Mouse (Mus musculus): ENCODE results near the gene Fndc1.

Fndc1 gene

DNA sequence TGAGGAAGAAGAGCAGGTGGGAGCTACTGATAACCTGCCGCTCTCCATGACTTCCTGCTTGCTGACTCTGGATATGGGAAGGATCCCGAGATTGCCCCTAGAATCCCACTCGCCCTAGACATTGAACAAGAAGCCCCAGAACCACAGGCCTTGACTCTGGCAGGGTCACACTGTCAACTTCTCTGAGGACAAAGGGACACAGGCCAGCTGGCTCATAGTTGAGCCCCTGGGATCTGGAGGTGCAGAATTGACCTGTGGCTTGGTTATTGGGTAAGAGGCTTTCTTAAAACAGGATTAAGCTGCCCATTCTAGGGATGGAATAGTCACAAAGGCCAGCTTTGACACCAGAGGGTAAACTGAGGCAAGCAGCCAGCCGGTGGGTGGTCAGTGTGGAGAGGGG is 136.8 kb downstream of the Fndc1 start:
- no peak for DNase-seq (ENCODE audit: low spot score in 2 of 2)

Measured in frontal cortex, postnatal 25 days (tissue).